Mouse (Mus musculus) erythroblast, embryonic 14.5 days (primary cell): ENCODE data around the gene Gm49384.

ENCODE experiments used
- GATA1 ChIP-seq: IDR thresholded peaks from 2 replicates; pipeline ENCODE4 v1.6.1; 2012; ENCODE audit warnings: low read length, inconsistent platforms, mixed read lengths
- TAL1 ChIP-seq: IDR thresholded peaks from 3 replicates; pipeline ENCODE4 v1.6.1; 2012; ENCODE audit warnings: low read length, inconsistent platforms, mixed read lengths

- no peak for TF ChIP-seq GATA1
- no peak for TF ChIP-seq TAL1
These were observed 48.1 kb downstream of the Gm49384 start for GRCm38 (mm10) chr12:69155923-69156322.
